In genomic region chr9:87144106-87144505, GRCm38 (mm10) we compare ENCODE assay signal across 9 mouse cellular contexts. TPM values are rescaled to one million over a fixed set of nuclear protein-coding genes. Genes with fewer than 3 reads are reported as not detected.
DNase-seq lines count a peak whose midpoint lies in the region; ATAC-seq and TF ChIP-seq lines count a peak whose summit lies in the region.
"Had no signal": no experiment of that assay in that cellular context is flagged by ENCODE, and none has a peak within 500 bp of the region (broad histone marks: within the 10 kb centered on the region; RNA-seq: fewer than 3 reads in every experiment).

Gene Mrap2, plus strand, starts transcription at chr9:87144306.

- peak within 1 kb of the TSS; percentile 74 for H3K4me2 ChIP-seq in forebrain, embryonic 16.5 days (ENCODE audit: low read length)
- H3K4me2 ChIP-seq in hindbrain, embryonic 14.5 days (replicated peaks), result peak within 1 kb of the TSS; percentile 87
- peak within 1 kb of the TSS; percentile 47 for H3K4me2 ChIP-seq in lung, postnatal 0 days (replicated peaks; ENCODE audit: low read depth, low read length)

- no peak for TF ChIP-seq EP300 in lung, postnatal 0 days (IDR thresholded peaks at IDR 0.05)

- no peaks in the 10 kb centered on the region for H3K9me3 ChIP-seq in forebrain, embryonic 16.5 days (ENCODE audit: control insufficient read depth, low read length)
- no peaks in the 10 kb centered on the region for H3K9me3 ChIP-seq in hindbrain, embryonic 14.5 days (ENCODE audit: control insufficient read depth, low read length)
- no peaks in the 10 kb centered on the region for H3K9me3 ChIP-seq in lung, postnatal 0 days (ENCODE audit: low read length)

- H3K4me1 ChIP-seq in forebrain, embryonic 16.5 days (replicated peaks; ENCODE audit: control insufficient read depth, insufficient read depth, low read length), result peaks cover 12% of the 10 kb centered on the region
- peaks cover 9% of the 10 kb centered on the region for H3K4me1 ChIP-seq in hindbrain, embryonic 14.5 days (replicated peaks; ENCODE audit: control insufficient read depth, insufficient read depth, low read length)
- no peaks in the 10 kb centered on the region; the same call in 1 of the 2 replicates for H3K4me1 ChIP-seq in lung, postnatal 0 days (ENCODE audit: insufficient read depth, low read depth, low read length)

- no peaks in the 10 kb centered on the region for H3K36me3 ChIP-seq in forebrain, embryonic 16.5 days (ENCODE audit: control insufficient read depth, insufficient read depth)
- H3K36me3 ChIP-seq in hindbrain, embryonic 14.5 days (replicated peaks; ENCODE audit: control insufficient read depth, insufficient read depth), result no peaks in the 10 kb centered on the region
- H3K36me3 ChIP-seq in lung, postnatal 0 days (ENCODE audit: insufficient read depth, low read length), result no peaks in the 10 kb centered on the region

- DNase-seq in R1 (ENCODE audit: low read depth, low spot score), result peak; percentile 54
- DNase-seq in cerebellum, adult 18-20 months, result peak; percentile 79
- DNase-seq in hindbrain, embryonic 14.5 days (ENCODE audit: low spot score), result peak; percentile 79
- DNase-seq in layer of hippocampus, postnatal 14 days (ENCODE audit: low spot score in 2 of 2), result peak; percentile 55 to 56
- DNase-seq in lung, postnatal 0 days (ENCODE audit: low spot score), result peak; percentile 22
- DNase-seq in right cerebral cortex, adult 2 months (ENCODE audit: low spot score in 2 of 2), result peak; percentile 73 to 75
- no peak for DNase-seq in c-Kit-positive CD71-positive TER-119-positive erythroid progenitor cells, embryonic 14.5 days (ENCODE audit: low spot score)

- no peak within 1 kb of the TSS for H3K27ac ChIP-seq in forebrain, embryonic 16.5 days (ENCODE audit: low read length)
- H3K27ac ChIP-seq in hindbrain, embryonic 14.5 days, result no peak within 1 kb of the TSS
- H3K27ac ChIP-seq in lung, postnatal 0 days (ENCODE audit: low read length), result no peak within 1 kb of the TSS

- peak; percentile 56 for TF ChIP-seq CTCF in lung, postnatal 0 days (IDR thresholded peaks at IDR 0.05)

- H3K4me3 ChIP-seq in forebrain, embryonic 16.5 days (replicated peaks; ENCODE audit: low read length), result peak within 1 kb of the TSS; percentile 45
- H3K4me3 ChIP-seq in hindbrain, embryonic 14.5 days (replicated peaks; ENCODE audit: low read length), result peak within 1 kb of the TSS; percentile 38
- H3K4me3 ChIP-seq in lung, postnatal 0 days (ENCODE audit: low read depth, low read length), result peak within 1 kb of the TSS; percentile 17

- peak; percentile 97 for ATAC-seq in forebrain, embryonic 16.5 days
- peak; percentile 93 for ATAC-seq in hindbrain, embryonic 14.5 days (ENCODE audit: low FRiP score)
- peak; percentile 54 for ATAC-seq in lung, postnatal 0 days

- WGBS in forebrain, embryonic 16.5 days, result under 1% methylated on average over 29 of the region's 29 CpGs
- WGBS in hindbrain, embryonic 14.5 days, result 2% methylated on average over 29 of the region's 29 CpGs
- 1% methylated on average over 29 of the region's 29 CpGs for WGBS in lung, postnatal 0 days

- peaks cover 24% of the 10 kb centered on the region for H3K27me3 ChIP-seq in forebrain, embryonic 16.5 days (replicated peaks; ENCODE audit: control insufficient read depth, insufficient read depth, low read length)
- peaks cover 28% of the 10 kb centered on the region for H3K27me3 ChIP-seq in hindbrain, embryonic 14.5 days (ENCODE audit: control insufficient read depth, insufficient read depth, low read length)
- H3K27me3 ChIP-seq in lung, postnatal 0 days (replicated peaks; ENCODE audit: insufficient read depth, low read length), result 0 out of 2 replicates have a peak, but pooled peaks cover 12% of the 10 kb centered on the region

- H3K9ac ChIP-seq in forebrain, embryonic 16.5 days (replicated peaks; ENCODE audit: low read depth, low read length), result peak within 1 kb of the TSS; percentile 43
- peak within 1 kb of the TSS; percentile 31 for H3K9ac ChIP-seq in hindbrain, embryonic 14.5 days
- H3K9ac ChIP-seq in lung, postnatal 0 days (replicated peaks; ENCODE audit: low read depth), result no peak within 1 kb of the TSS

RNA-seq across cellular contexts. Expression of gene Mrap2, which starts in this region (rescaled TPM):
- 0.94 and 2.0 TPM in 2 replicates for polyA plus RNA-seq in forebrain, embryonic 16.5 days (2015; fragmentation: Nextera tagmentation; extraction: Ambion mirVana)
- 2.1 and 2.4 TPM in 2 replicates for polyA plus RNA-seq in hindbrain, embryonic 14.5 days (2014; fragmentation: Nextera tagmentation; extraction: Ambion mirVana)
- total RNA-seq in layer of hippocampus, postnatal 14 days (2021), result 1 to 10 TPM; 4.7 to 4.9 TPM
- not detected in 2 replicates for polyA plus RNA-seq in lung, postnatal 0 days (2015; fragmentation: Nextera tagmentation; extraction: Ambion mirVana)
- polyA plus RNA-seq: spleen, adult 2 months had no signal

Comparison
In these comparisons a context has a peak if more than half of its experiments do, and no peak if none do; other contexts are left out.
1. Peak in DNase-seq, ATAC-seq, H3K4me3 ChIP-seq and H3K4me2 ChIP-seq in lung, postnatal 0 days; RNA of the gene not detected or under 1 TPM.